ENCODE assay signal across 8 mouse cellular contexts in the genomic region with DNA sequence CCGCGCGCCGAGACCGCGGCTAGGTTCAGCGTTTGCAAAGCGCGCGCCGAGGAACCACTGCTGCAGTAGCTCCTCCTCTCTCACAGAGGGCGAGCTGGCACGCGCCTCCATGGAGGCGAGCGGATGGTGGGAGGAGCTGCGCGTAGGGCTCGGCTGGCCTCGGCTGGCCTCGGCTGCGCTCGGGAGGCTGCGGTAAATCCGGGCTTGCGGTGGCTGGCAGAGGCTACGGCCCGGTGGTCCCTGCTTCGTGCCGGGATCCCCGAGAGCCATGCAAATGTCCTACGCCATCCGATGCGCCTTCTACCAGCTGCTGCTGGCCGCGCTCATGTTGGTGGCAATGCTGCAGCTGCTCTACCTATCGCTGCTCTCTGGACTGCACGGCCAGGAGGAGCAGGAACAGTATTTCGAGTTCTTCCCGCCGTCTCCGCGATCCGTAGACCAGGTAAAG. TPM values are rescaled to one million over a fixed set of nuclear protein-coding genes. Genes with fewer than 3 reads are reported as not detected.
DNase-seq lines count a peak whose midpoint lies in the region; ATAC-seq and TF ChIP-seq lines count a peak whose summit lies in the region.

A gene (plus strand): TSS at position 118 of the 448 bp plus-strand sequence.
A gene (plus strand): TSS at position 183 of the 448 bp plus-strand sequence.

- no peak; the same call in 1 of the 2 replicates for TF ChIP-seq CTCF in olfactory bulb, adult 2 months (IDR thresholded peaks at IDR 0.05; ENCODE audit: insufficient read depth, low read depth, low read length)

- H3K4me2 ChIP-seq in forebrain, embryonic 14.5 days (ENCODE audit: low read length): peak within 1 kb of the TSS; percentile 98
- peak within 1 kb of the TSS; percentile 95 for H3K4me2 ChIP-seq in lung, embryonic 15.5 days

- peak; percentile 79; the same call in 1 of the 2 replicates for ATAC-seq in cerebellum, adult (ENCODE audit: insufficient number of reproducible peaks, low FRiP score, low TSS enrichment)
- ATAC-seq in forebrain, embryonic 14.5 days: peak; percentile 94
- ATAC-seq in lung, embryonic 15.5 days (ENCODE audit: borderline replicate concordance, extremely low read depth, low FRiP score, low TSS enrichment): peak; percentile 88

- H3K9me3 ChIP-seq in ES-E14 (ENCODE audit: control insufficient read depth, insufficient read depth, low read depth, low read length): no peaks in the 10 kb centered on the region
- H3K9me3 ChIP-seq in forebrain, embryonic 14.5 days (replicated peaks; ENCODE audit: control insufficient read depth, low read length): no peaks in the 10 kb centered on the region
- no peaks in the 10 kb centered on the region for H3K9me3 ChIP-seq in lung, embryonic 15.5 days

- TF ChIP-seq POLR2A in olfactory bulb, adult 2 months (IDR thresholded peaks at IDR 0.05; ENCODE audit: insufficient read depth, low read depth, low read length): peak; percentile 72

- intact Hi-C loops in heart, postnatal 25 days (cut with DNase I): loop anchor here (2.0 kb wide), 1 partner anchor 14 kb away; no protein-coding TSS in a partner anchor

- H3K9ac ChIP-seq in ES-E14 (ENCODE audit: insufficient read depth, low read depth, low read length, poor library complexity, severe bottlenecking): peak within 1 kb of the TSS; percentile 77
- peak within 1 kb of the TSS; percentile 92 for H3K9ac ChIP-seq in forebrain, embryonic 14.5 days (ENCODE audit: low read length)
- peak within 1 kb of the TSS; percentile 84 for H3K9ac ChIP-seq in lung, embryonic 15.5 days

- peak; percentile 60 for DNase-seq in ES-E14 (ENCODE audit: low read depth, low spot score)
- DNase-seq in forebrain, embryonic 14.5 days (ENCODE audit: low spot score): peak; percentile 98
- peak; percentile 77 for DNase-seq in heart, postnatal 25 days (ENCODE audit: low spot score)
- peak; percentile 86 to 87 for DNase-seq in layer of hippocampus, adult 8-10 months (ENCODE audit: low spot score in 2 of 2)
- peak; percentile 91 for DNase-seq in thymus, postnatal 0 days (ENCODE audit: low spot score)

- no peaks in the 10 kb centered on the region for H3K36me3 ChIP-seq in ES-E14 (ENCODE audit: control insufficient read depth, insufficient read depth, low read length, poor library complexity, severe bottlenecking)
- peaks cover 7% of the 10 kb centered on the region for H3K36me3 ChIP-seq in forebrain, embryonic 14.5 days (ENCODE audit: control insufficient read depth, insufficient read depth, low read length)
- no peaks in the 10 kb centered on the region for H3K36me3 ChIP-seq in lung, embryonic 15.5 days

- H3K27me3 ChIP-seq in forebrain, embryonic 14.5 days (replicated peaks; ENCODE audit: control insufficient read depth, insufficient read depth, low read length): no peaks in the 10 kb centered on the region
- no peaks in the 10 kb centered on the region for H3K27me3 ChIP-seq in lung, embryonic 15.5 days

- peaks cover 4 to 6% of the 10 kb centered on the region in 2 experiments; a peak in 3 of 4 replicates for H3K4me1 ChIP-seq in ES-E14 (ENCODE audit: control insufficient read depth in 2 of 2, insufficient read depth in 2 of 2, low read length in 2 of 2, poor library complexity in 1 of 2)
- H3K4me1 ChIP-seq in forebrain, embryonic 14.5 days (ENCODE audit: control insufficient read depth, insufficient read depth, low read length): peaks cover 22% of the 10 kb centered on the region
- H3K4me1 ChIP-seq in lung, embryonic 15.5 days: peaks cover 39% of the 10 kb centered on the region
- peaks cover 10% of the 10 kb centered on the region for H3K4me1 ChIP-seq in olfactory bulb, adult 2 months (ENCODE audit: control insufficient read depth, insufficient read depth, low read length)

- no peak within 1 kb of the TSS for H3K27ac ChIP-seq in ES-E14 (ENCODE audit: insufficient read depth, low read depth, low read length, poor library complexity, severe bottlenecking)
- H3K27ac ChIP-seq in forebrain, embryonic 14.5 days (ENCODE audit: low read depth, low read length): peak within 1 kb of the TSS; percentile 86
- peak within 1 kb of the TSS; percentile 79 for H3K27ac ChIP-seq in lung, embryonic 15.5 days
- H3K27ac ChIP-seq in olfactory bulb, adult 2 months (ENCODE audit: insufficient read depth, low read depth, low read length): peak within 1 kb of the TSS; percentile 59

- in situ Hi-C loops in ES-E14 (cut with MboI; ENCODE audit: low sequenced_read_pairs in 2 of 2, unreplicated experiment in 2 of 2): no loop called here

- 0% methylated on average over 44 of the region's 44 CpGs for WGBS in forebrain, embryonic 14.5 days
- under 1% methylated on average over 43 of the region's 44 CpGs for WGBS in lung, embryonic 15.5 days
- under 1% methylated on average over 44 of the region's 44 CpGs for WGBS in olfactory bulb, adult 2 months

- H3K4me3 ChIP-seq in ES-E14 (ENCODE audit: insufficient read depth in 1 of 2, low read depth in 1 of 2, low read length in 2 of 2, poor library complexity in 1 of 2, severe bottlenecking in 1 of 2): peak within 1 kb of the TSS; percentile 70 to 77
- H3K4me3 ChIP-seq in forebrain, embryonic 14.5 days (ENCODE audit: low read depth, low read length): peak within 1 kb of the TSS; percentile 79
- peak within 1 kb of the TSS; percentile 76 for H3K4me3 ChIP-seq in lung, embryonic 15.5 days
- H3K4me3 ChIP-seq in olfactory bulb, adult 2 months (ENCODE audit: insufficient read depth, low read depth, low read length): peak within 1 kb of the TSS; percentile 59

TF ChIP-seq in ES-E14, 5 proteins besides CTCF, POLR2A, EP300 and RAD21:
- TF ChIP-seq ZC3H11A (IDR thresholded peaks at IDR 0.05; ENCODE audit: borderline replicate concordance, low read depth, low read length) (no peak), ZNF384 (IDR thresholded peaks at IDR 0.05; ENCODE audit: low read depth, low read length) (no peak), CHD2 (IDR thresholded peaks at IDR 0.05; ENCODE audit: low read depth, low read length) (0 out of 2 replicates have a peak, but pooled peaks have one; percentile 6), MAFK (IDR thresholded peaks at IDR 0.05; ENCODE audit: insufficient read depth, low read depth, low read length) (no peak)
TF ChIP-seq in ES-E14: peak in this region for 1.

RNA-seq across cellular contexts. Expression of the first gene that starts in this region (rescaled TPM):
- 14.1 and 27.2 TPM in 2 replicates for total RNA-seq in ES-E14 (2012; rRNA removed)
- polyA plus RNA-seq in forebrain, embryonic 14.5 days (2014; fragmentation: Nextera tagmentation; extraction: Ambion mirVana): 45.4 and 55.1 TPM in 2 replicates
- 10 to 100 TPM; 47.0 to 47.3 TPM for total RNA-seq in heart, postnatal 25 days (2021)
- 100 to 1,000 TPM; 107 to 119 (median 111) TPM for total RNA-seq in layer of hippocampus, adult 8-10 months (2022)
- polyA plus RNA-seq in lung, embryonic 15.5 days (2015; fragmentation: Nextera tagmentation; extraction: Ambion mirVana): 53.0 and 53.8 TPM in 2 replicates
- not detected in 2 replicates for polyA plus RNA-seq in olfactory bulb, adult 2 months (2012; ENCODE audit: insufficient read depth, insufficient read length, low replicate concordance, missing spikeins)
- polyA plus RNA-seq in thymus, postnatal 0 days (2015; fragmentation: Nextera tagmentation; extraction: Ambion mirVana): 23.8 and 24.1 TPM in 2 replicates

RNA-seq across cellular contexts. Expression of the second gene that starts in this region (rescaled TPM):
- total RNA-seq in ES-E14 (2012; rRNA removed): 3.2 and 4.3 TPM in 2 replicates
- polyA plus RNA-seq in forebrain, embryonic 14.5 days (2014; fragmentation: Nextera tagmentation; extraction: Ambion mirVana): 1.2 and 1.7 TPM in 2 replicates
- total RNA-seq in heart, postnatal 25 days (2021): 1 to 10 TPM; 2.2 TPM
- total RNA-seq in layer of hippocampus, adult 8-10 months (2022): 1 to 10 TPM; 4.4 to 10.0 (median 6.3) TPM
- 2.2 and 2.4 TPM in 2 replicates for polyA plus RNA-seq in lung, embryonic 15.5 days (2015; fragmentation: Nextera tagmentation; extraction: Ambion mirVana)
- not detected in 2 replicates for polyA plus RNA-seq in olfactory bulb, adult 2 months (2012; ENCODE audit: insufficient read depth, insufficient read length, low replicate concordance, missing spikeins)
- polyA plus RNA-seq in thymus, postnatal 0 days (2015; fragmentation: Nextera tagmentation; extraction: Ambion mirVana): 0.94 and 1.3 TPM in 2 replicates

Comparison
In these comparisons a context has a peak if more than half of its experiments do, and no peak if none do; other contexts are left out.
1. RNA of the first gene that starts in this region (polyA plus RNA-seq): 53.0 to 53.8 TPM in lung, embryonic 15.5 days, 45.4 to 55.1 TPM in forebrain, embryonic 14.5 days and 23.8 to 24.1 TPM in thymus, postnatal 0 days; not detected in olfactory bulb, adult 2 months; every median in the first group is over 10 times any median in the second.
2. Peak in every context shown above with its lines, with median percentiles within 50 percentile points of each other: DNase-seq, H3K4me3 ChIP-seq, H3K9ac ChIP-seq and ATAC-seq.